Mouse (Mus musculus): ENCODE measurements around the gene Crabp2. TPM values are rescaled to one million over a fixed set of nuclear protein-coding genes. Genes with fewer than 3 reads are reported as not detected.
"Not testable (repeated sequence)": the region's sequence is repeated elsewhere in the genome, so short reads cannot be mapped to it uniquely, and the experiment has no call there.

Crabp2 gene
- 50.7 and 74.7 TPM in 2 replicates for polyA plus RNA-seq (2015; fragmentation: Nextera tagmentation; extraction: Ambion mirVana)

- Histone ChIP-seq H3K36me3 (no peaks in the 10 kb centered on the region), H3K4me1 (replicated peaks) (peaks cover 60% of the 10 kb centered on the region), H3K9me3 (no peaks in the 10 kb centered on the region), H3K4me3 (peak within 1 kb of the TSS; percentile 26), H3K9ac (peak within 1 kb of the TSS; percentile 26; the same call in 1 of the 2 replicates), H3K4me2 (peak within 1 kb of the TSS; percentile 59), H3K27me3 (0 out of 2 replicates have a peak, but pooled peaks cover 2% of the 10 kb centered on the region), H3K27ac (replicated peaks) (no peak within 1 kb of the TSS; the same call in 1 of the 2 replicates)
- WGBS, result 3% methylated on average over 35 of the region's 35 CpGs
- no peak for ATAC-seq (ENCODE audit: low FRiP score, low read depth)
Observed at GRCm38 (mm10) chr3:87948378-87949265, at the start of gene Crabp2. Gene Crabp2, plus strand, starts transcription at chr3:87948666.

GRCm38 (mm10) chr3:87899266-87899665 is 49.2 kb upstream of the Crabp2 start:
- no peaks in the 10 kb centered on the region for H3K36me3 ChIP-seq
- 69% methylated on average over 3 of the region's 3 CpGs for WGBS
- H3K9me3 ChIP-seq, result no peaks in the 10 kb centered on the region
- no peak for ATAC-seq (ENCODE audit: low FRiP score, low read depth)
- H3K4me3 ChIP-seq, result no peak overlapping the region
- H3K4me1 ChIP-seq (replicated peaks), result no peaks in the 10 kb centered on the region
- H3K4me2 ChIP-seq, result no peak overlapping the region
- no peak overlapping the region for H3K27ac ChIP-seq (replicated peaks)
- no peaks in the 10 kb centered on the region for H3K27me3 ChIP-seq
- no peak overlapping the region for H3K9ac ChIP-seq

GRCm38 (mm10) chr3:87899776-87900175 is 48.7 kb upstream of the Crabp2 start:
- no peak overlapping the region for H3K27ac ChIP-seq (replicated peaks)
- no peak overlapping the region for H3K4me3 ChIP-seq
- no peak overlapping the region for H3K4me2 ChIP-seq
- 81% methylated on average over 3 of the region's 3 CpGs for WGBS
- no peaks in the 10 kb centered on the region for H3K9me3 ChIP-seq
- no peaks in the 10 kb centered on the region for H3K36me3 ChIP-seq
- H3K27me3 ChIP-seq, result no peaks in the 10 kb centered on the region
- H3K9ac ChIP-seq, result no peak overlapping the region
- no peaks in the 10 kb centered on the region for H3K4me1 ChIP-seq (replicated peaks)
- ATAC-seq (ENCODE audit: low FRiP score, low read depth), result no peak

- no peaks in the 10 kb centered on the region for H3K4me1 ChIP-seq (replicated peaks)
- H3K9me3 ChIP-seq, result no peaks in the 10 kb centered on the region
- no peak overlapping the region for H3K4me2 ChIP-seq
- H3K27ac ChIP-seq (replicated peaks), result no peak overlapping the region
- WGBS, result 60% methylated on average over 1 of the region's 1 CpGs
- no peaks in the 10 kb centered on the region for H3K36me3 ChIP-seq
- H3K9ac ChIP-seq, result no peak overlapping the region
- no peak for ATAC-seq (ENCODE audit: low FRiP score, low read depth)
- no peak overlapping the region for H3K4me3 ChIP-seq
- no peaks in the 10 kb centered on the region for H3K27me3 ChIP-seq
Observed at GRCm38 (mm10) chr3:87901036-87901624, 47.3 kb upstream of the Crabp2 start.

GRCm38 (mm10) chr3:87901959-87902358 is 46.5 kb upstream of the Crabp2 start:
- not testable (repeated sequence) for H3K4me3 ChIP-seq; H3K36me3 ChIP-seq; H3K4me1 ChIP-seq (replicated peaks); H3K4me2 ChIP-seq; H3K9ac ChIP-seq; H3K27me3 ChIP-seq; H3K27ac ChIP-seq (replicated peaks); H3K9me3 ChIP-seq; ATAC-seq (ENCODE audit: low FRiP score, low read depth)
- WGBS, result 94% methylated on average over 5 of the region's 6 CpGs

GRCm38 (mm10) chr3:87903821-87904220 is 44.6 kb upstream of the Crabp2 start:
- Histone ChIP-seq H3K9me3 (no peaks in the 10 kb centered on the region), H3K27me3 (no peaks in the 10 kb centered on the region), H3K4me2 (no peak overlapping the region), H3K27ac (replicated peaks) (no peak overlapping the region), H3K9ac (no peak overlapping the region), H3K36me3 (no peaks in the 10 kb centered on the region), H3K4me1 (replicated peaks) (peaks cover 18% of the 10 kb centered on the region), H3K4me3 (no peak overlapping the region)
- 59% methylated on average over 5 of the region's 5 CpGs for WGBS
- no peak for ATAC-seq (ENCODE audit: low FRiP score, low read depth)

- peaks cover 38% of the 10 kb centered on the region for H3K4me1 ChIP-seq (replicated peaks)
- H3K27me3 ChIP-seq, result no peaks in the 10 kb centered on the region
- peak within 1 kb of the TSS; percentile 88 for H3K4me2 ChIP-seq
- H3K9ac ChIP-seq, result peak within 1 kb of the TSS; percentile 95
- H3K27ac ChIP-seq (replicated peaks), result peak within 1 kb of the TSS; percentile 97
- peak; percentile 96 for ATAC-seq (ENCODE audit: low FRiP score, low read depth)
- no peaks in the 10 kb centered on the region for H3K36me3 ChIP-seq
- no peaks in the 10 kb centered on the region for H3K9me3 ChIP-seq
- peak within 1 kb of the TSS; percentile 100 for H3K4me3 ChIP-seq
- under 1% methylated on average over 57 of the region's 57 CpGs for WGBS
Observed at GRCm38 (mm10) chr3:87905880-87906485, 42.5 kb upstream of the Crabp2 start, which contains the start of gene Hdgf. Gene Hdgf, plus strand, starts transcription at chr3:87906321.

GRCm38 (mm10) chr3:87906601-87906980 is 41.9 kb upstream of the Crabp2 start:
- H3K27me3 ChIP-seq, result no peaks in the 10 kb centered on the region
- peak overlapping the region; percentile 95 for H3K9ac ChIP-seq
- H3K4me3 ChIP-seq, result peak overlapping the region; percentile 100
- H3K4me1 ChIP-seq (replicated peaks), result peaks cover 42% of the 10 kb centered on the region
- no peaks in the 10 kb centered on the region for H3K9me3 ChIP-seq
- peak overlapping the region; percentile 97 for H3K27ac ChIP-seq (replicated peaks)
- no peak for ATAC-seq (ENCODE audit: low FRiP score, low read depth)
- peak overlapping the region; percentile 88 for H3K4me2 ChIP-seq
- 0% methylated on average over 28 of the region's 47 CpGs for WGBS
- no peaks in the 10 kb centered on the region for H3K36me3 ChIP-seq

- Histone ChIP-seq H3K4me2 (peak overlapping the region; percentile 88), H3K4me3 (peak overlapping the region; percentile 100), H3K27ac (replicated peaks) (peak overlapping the region; percentile 97), H3K9ac (peak overlapping the region; percentile 95), H3K4me1 (replicated peaks) (peaks cover 42% of the 10 kb centered on the region), H3K27me3 (no peaks in the 10 kb centered on the region), H3K36me3 (no peaks in the 10 kb centered on the region), H3K9me3 (no peaks in the 10 kb centered on the region)
- no peak for ATAC-seq (ENCODE audit: low FRiP score, low read depth)
- WGBS, result 0% methylated on average over 27 of the region's 27 CpGs
Observed at GRCm38 (mm10) chr3:87906981-87907857, 41.2 kb upstream of the Crabp2 start.

- Histone ChIP-seq H3K36me3 (no peaks in the 10 kb centered on the region), H3K9me3 (no peaks in the 10 kb centered on the region), H3K27ac (replicated peaks) (peak overlapping the region; percentile 97; the same call in 1 of the 2 replicates), H3K4me2 (peak overlapping the region; percentile 88), H3K4me3 (peak overlapping the region; percentile 100), H3K9ac (peak overlapping the region; percentile 95), H3K27me3 (no peaks in the 10 kb centered on the region), H3K4me1 (replicated peaks) (peaks cover 42% of the 10 kb centered on the region)
- WGBS, result 14% methylated on average over 1 of the region's 1 CpGs
- ATAC-seq (ENCODE audit: low FRiP score, low read depth), result no peak
Observed at GRCm38 (mm10) chr3:87907906-87908305, 40.6 kb upstream of the Crabp2 start.

- 94% methylated on average over 2 of the region's 2 CpGs for WGBS
- peaks cover 42% of the 10 kb centered on the region for H3K4me1 ChIP-seq (replicated peaks)
- H3K4me2 ChIP-seq, result peak overlapping the region; percentile 62; the same call in 1 of the 2 replicates
- peaks cover 8% of the 10 kb centered on the region for H3K36me3 ChIP-seq
- H3K9ac ChIP-seq, result no peak overlapping the region
- H3K27ac ChIP-seq (replicated peaks), result no peak overlapping the region
- ATAC-seq (ENCODE audit: low FRiP score, low read depth), result no peak
- no peak overlapping the region for H3K4me3 ChIP-seq
- H3K9me3 ChIP-seq, result no peaks in the 10 kb centered on the region
- no peaks in the 10 kb centered on the region for H3K27me3 ChIP-seq
Observed at GRCm38 (mm10) chr3:87909381-87909780, 39.1 kb upstream of the Crabp2 start.

Data from hindbrain, embryonic 15.5 days (tissue).